Mouse (Mus musculus): ENCODE data around the gene Tmcc3. TPM values are rescaled to one million over a fixed set of nuclear protein-coding genes. Genes with fewer than 3 reads are reported as not detected.
"Not testable (repeated sequence)": the region's sequence is repeated elsewhere in the genome, so short reads cannot be mapped to it uniquely, and the experiment has no call there.

The Tmcc3 gene
- polyA plus RNA-seq, 1 experiment from 2014 or later = 4.8 TPM

GRCm38 (mm10) chr10:94530079-94530478 is 218.3 kb downstream of the Tmcc3 start:
- H3K27me3 ChIP-seq = no peaks in the 10 kb centered on the region; the same call in 1 of the 2 replicates
- no peaks in the 10 kb centered on the region for H3K9me3 ChIP-seq
- no peak overlapping the region for H3K4me2 ChIP-seq (replicated peaks)
- no peak overlapping the region for H3K27ac ChIP-seq (replicated peaks)
- H3K4me1 ChIP-seq = no peaks in the 10 kb centered on the region; the same call in 1 of the 2 replicates
- H3K9ac ChIP-seq (replicated peaks) = no peak overlapping the region
- H3K4me3 ChIP-seq = no peak overlapping the region
- no peaks in the 10 kb centered on the region for H3K36me3 ChIP-seq
- 83% methylated on average over 2 of the region's 2 CpGs for WGBS
- ATAC-seq (ENCODE audit: low FRiP score, low read depth) = no peak

GRCm38 (mm10) chr10:94531482-94531881 is 219.7 kb downstream of the Tmcc3 start:
- Histone ChIP-seq H3K9ac (replicated peaks) (no peak overlapping the region), H3K4me1 (no peaks in the 10 kb centered on the region; the same call in 1 of the 2 replicates), H3K4me3 (no peak overlapping the region), H3K36me3 (no peaks in the 10 kb centered on the region), H3K27ac (replicated peaks) (no peak overlapping the region), H3K27me3 (no peaks in the 10 kb centered on the region; the same call in 1 of the 2 replicates), H3K4me2 (replicated peaks) (no peak overlapping the region), H3K9me3 (no peaks in the 10 kb centered on the region)
- ATAC-seq (ENCODE audit: low FRiP score, low read depth) = no peak

- H3K4me2 ChIP-seq (replicated peaks) = no peak overlapping the region
- 71% methylated on average over 6 of the region's 6 CpGs for WGBS
- H3K4me3 ChIP-seq = no peak overlapping the region
- ATAC-seq (ENCODE audit: low FRiP score, low read depth) = no peak
- H3K27me3 ChIP-seq = no peaks in the 10 kb centered on the region; the same call in 1 of the 2 replicates
- no peaks in the 10 kb centered on the region; the same call in 1 of the 2 replicates for H3K4me1 ChIP-seq
- no peak overlapping the region for H3K27ac ChIP-seq (replicated peaks)
- H3K9ac ChIP-seq (replicated peaks) = no peak overlapping the region
- no peaks in the 10 kb centered on the region for H3K36me3 ChIP-seq
- no peaks in the 10 kb centered on the region for H3K9me3 ChIP-seq
Measured at GRCm38 (mm10) chr10:94533081-94533724, 221.5 kb downstream of the Tmcc3 start.

- not testable (repeated sequence) for H3K9ac ChIP-seq (replicated peaks); H3K4me3 ChIP-seq; H3K4me1 ChIP-seq; H3K27me3 ChIP-seq; H3K4me2 ChIP-seq (replicated peaks); H3K36me3 ChIP-seq; H3K27ac ChIP-seq (replicated peaks); ATAC-seq (ENCODE audit: low FRiP score, low read depth); H3K9me3 ChIP-seq
- 91% methylated on average over 2 of the region's 2 CpGs for WGBS
Measured at GRCm38 (mm10) chr10:94538623-94539022, 226.9 kb downstream of the Tmcc3 start.

- Histone ChIP-seq H3K9me3 (peaks cover 6% of the 10 kb centered on the region; the same call in 1 of the 2 replicates), H3K4me2 (replicated peaks) (no peak overlapping the region), H3K27ac (replicated peaks) (no peak overlapping the region), H3K9ac (replicated peaks) (no peak overlapping the region), H3K27me3 (no peaks in the 10 kb centered on the region), H3K36me3 (no peaks in the 10 kb centered on the region), H3K4me1 (peaks cover 6% of the 10 kb centered on the region), H3K4me3 (no peak overlapping the region)
- 81% methylated on average over 4 of the region's 4 CpGs for WGBS
- ATAC-seq (ENCODE audit: low FRiP score, low read depth) = no peak
Measured at GRCm38 (mm10) chr10:94540241-94540640, 228.5 kb downstream of the Tmcc3 start.

GRCm38 (mm10) chr10:94543956-94544355 is 232.2 kb downstream of the Tmcc3 start:
- ATAC-seq (ENCODE audit: low FRiP score, low read depth) = no peak
- no peak overlapping the region for H3K27ac ChIP-seq (replicated peaks)
- H3K9me3 ChIP-seq = peaks cover 6% of the 10 kb centered on the region; the same call in 1 of the 2 replicates
- 63% methylated on average over 8 of the region's 8 CpGs for WGBS
- H3K4me1 ChIP-seq = peaks cover 15% of the 10 kb centered on the region
- H3K36me3 ChIP-seq = no peaks in the 10 kb centered on the region
- H3K9ac ChIP-seq (replicated peaks) = no peak overlapping the region
- H3K4me2 ChIP-seq (replicated peaks) = no peak overlapping the region
- H3K27me3 ChIP-seq = no peaks in the 10 kb centered on the region
- no peak overlapping the region for H3K4me3 ChIP-seq

GRCm38 (mm10) chr10:94544803-94545202 is 233.1 kb downstream of the Tmcc3 start:
- Histone ChIP-seq H3K9me3 (peaks cover 6% of the 10 kb centered on the region; the same call in 1 of the 2 replicates), H3K4me3 (no peak overlapping the region), H3K27ac (replicated peaks) (no peak overlapping the region), H3K9ac (replicated peaks) (no peak overlapping the region), H3K4me1 (peaks cover 19% of the 10 kb centered on the region), H3K4me2 (replicated peaks) (no peak overlapping the region; the same call in 1 of the 2 replicates), H3K36me3 (no peaks in the 10 kb centered on the region), H3K27me3 (no peaks in the 10 kb centered on the region)
- 17% methylated on average over 8 of the region's 8 CpGs for WGBS
- ATAC-seq (ENCODE audit: low FRiP score, low read depth) = no peak

- no peaks in the 10 kb centered on the region for H3K27me3 ChIP-seq
- H3K4me1 ChIP-seq = peaks cover 25% of the 10 kb centered on the region
- no peak overlapping the region for H3K27ac ChIP-seq (replicated peaks)
- no peaks in the 10 kb centered on the region for H3K36me3 ChIP-seq
- 0 out of 2 replicates have a peak, but pooled peaks have one; percentile 41 for ATAC-seq (ENCODE audit: low FRiP score, low read depth)
- H3K9ac ChIP-seq (replicated peaks) = no peak overlapping the region
- H3K4me3 ChIP-seq = no peak overlapping the region
- H3K4me2 ChIP-seq (replicated peaks) = peak overlapping the region; percentile 38
- H3K9me3 ChIP-seq = peaks cover 6% of the 10 kb centered on the region; the same call in 1 of the 2 replicates
- 31% methylated on average over 21 of the region's 21 CpGs for WGBS
Measured at GRCm38 (mm10) chr10:94545259-94546019, 233.7 kb downstream of the Tmcc3 start.

GRCm38 (mm10) chr10:94546617-94547016 is 234.9 kb downstream of the Tmcc3 start:
- WGBS = 79% methylated on average over 6 of the region's 6 CpGs
- Histone ChIP-seq H3K27me3 (no peaks in the 10 kb centered on the region), H3K4me2 (replicated peaks) (no peak overlapping the region), H3K4me3 (no peak overlapping the region), H3K27ac (replicated peaks) (no peak overlapping the region), H3K9ac (replicated peaks) (no peak overlapping the region), H3K36me3 (no peaks in the 10 kb centered on the region), H3K9me3 (peaks cover 1% of the 10 kb centered on the region; the same call in 1 of the 2 replicates), H3K4me1 (peaks cover 27% of the 10 kb centered on the region)
- no peak for ATAC-seq (ENCODE audit: low FRiP score, low read depth)

- Histone ChIP-seq H3K27me3 (no peaks in the 10 kb centered on the region), H3K4me3 (no peak overlapping the region), H3K9me3 (no peaks in the 10 kb centered on the region), H3K9ac (replicated peaks) (no peak overlapping the region), H3K36me3 (no peaks in the 10 kb centered on the region), H3K27ac (replicated peaks) (no peak overlapping the region), H3K4me1 (peaks cover 27% of the 10 kb centered on the region), H3K4me2 (replicated peaks) (no peak overlapping the region)
- no peak for ATAC-seq (ENCODE audit: low FRiP score, low read depth)
- WGBS = 47% methylated on average over 4 of the region's 4 CpGs
Measured at GRCm38 (mm10) chr10:94549511-94550232, 237.9 kb downstream of the Tmcc3 start.

GRCm38 (mm10) chr10:94550649-94551048 is 238.9 kb downstream of the Tmcc3 start:
- no peak for ATAC-seq (ENCODE audit: low FRiP score, low read depth)
- H3K9me3 ChIP-seq = no peaks in the 10 kb centered on the region
- H3K36me3 ChIP-seq = no peaks in the 10 kb centered on the region
- no peak overlapping the region for H3K27ac ChIP-seq (replicated peaks)
- no peak overlapping the region for H3K4me2 ChIP-seq (replicated peaks)
- no peaks in the 10 kb centered on the region for H3K27me3 ChIP-seq
- peaks cover 17% of the 10 kb centered on the region for H3K4me1 ChIP-seq
- 70% methylated on average over 9 of the region's 9 CpGs for WGBS
- no peak overlapping the region for H3K4me3 ChIP-seq
- no peak overlapping the region for H3K9ac ChIP-seq (replicated peaks)

- H3K9ac ChIP-seq (replicated peaks) = no peak overlapping the region
- no peak for ATAC-seq (ENCODE audit: low FRiP score, low read depth)
- WGBS = 50% methylated on average over 2 of the region's 2 CpGs
- H3K4me1 ChIP-seq = peaks cover 13% of the 10 kb centered on the region; the same call in 1 of the 2 replicates
- no peaks in the 10 kb centered on the region for H3K27me3 ChIP-seq
- no peaks in the 10 kb centered on the region for H3K36me3 ChIP-seq
- H3K4me3 ChIP-seq = no peak overlapping the region
- H3K27ac ChIP-seq (replicated peaks) = no peak overlapping the region
- H3K9me3 ChIP-seq = no peaks in the 10 kb centered on the region
- H3K4me2 ChIP-seq (replicated peaks) = no peak overlapping the region
Measured at GRCm38 (mm10) chr10:94551065-94551464, 239.3 kb downstream of the Tmcc3 start.
